Mouse (Mus musculus): Measurements from ENCODE around the gene S100a6. TPM values are rescaled to one million over a fixed set of nuclear protein-coding genes. Genes with fewer than 3 reads are reported as not detected.

The S100a6 gene
- polyA plus RNA-seq, 2 experiments, result 5.4 to 13.6 TPM

DNA sequence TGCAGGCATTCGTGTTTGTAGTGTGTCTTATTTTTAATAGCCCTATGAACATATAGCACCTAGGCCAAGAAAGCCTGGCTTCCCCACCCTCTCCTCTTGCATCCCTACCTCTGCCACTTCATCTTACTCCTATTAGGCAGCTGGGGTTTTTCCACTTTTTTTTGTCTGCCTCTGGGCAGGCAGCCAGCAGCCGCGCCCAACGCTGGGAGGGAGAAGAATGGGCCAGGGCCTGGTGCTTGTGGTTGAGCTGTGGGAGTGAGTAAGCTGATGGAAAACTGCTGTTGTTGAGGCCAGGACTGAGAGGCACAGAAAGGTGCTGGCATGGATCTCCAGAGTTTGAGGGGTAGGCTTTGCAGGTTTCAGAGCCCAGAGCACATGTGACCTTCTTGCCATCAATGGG, 8.3 kb upstream of the S100a6 start:
- Histone ChIP-seq H3K27ac (no peak overlapping the region), H3K4me3 (ENCODE audit: insufficient read depth in 1 of 2, low read depth in 2 of 2, low read length in 2 of 2) (no peak overlapping the region), H3K27me3 (ENCODE audit: control insufficient read depth, insufficient read depth, low read length) (no peaks in the 10 kb centered on the region), H3K4me2 (ENCODE audit: low read depth) (no peak overlapping the region), H3K9ac (replicated peaks) (no peak overlapping the region), H3K36me3 (replicated peaks; ENCODE audit: control insufficient read depth, insufficient read depth, low read depth) (no peaks in the 10 kb centered on the region), H3K4me1 (replicated peaks; ENCODE audit: control insufficient read depth in 2 of 2, insufficient read depth in 2 of 2, low read length in 1 of 2) (peaks cover 0 to 3% of the 10 kb centered on the region in 2 experiments; a peak in 1 of 4 replicates), H3K9me3 (ENCODE audit: control insufficient read depth, low read length) (no peaks in the 10 kb centered on the region)
- TF ChIP-seq CTCF (IDR thresholded peaks at IDR 0.05; ENCODE audit: low read depth), result no peak
- no peak for TF ChIP-seq EP300 (IDR thresholded peaks at IDR 0.05; ENCODE audit: low read depth)
- no peak for ATAC-seq (ENCODE audit: insufficient read depth)
- no peak for DNase-seq (ENCODE audit: low read depth in 3 of 3, low spot score in 3 of 3)
- 43% methylated on average over 4 of the region's 4 CpGs for WGBS (ENCODE audit: insufficient replicate concordance)

DNA sequence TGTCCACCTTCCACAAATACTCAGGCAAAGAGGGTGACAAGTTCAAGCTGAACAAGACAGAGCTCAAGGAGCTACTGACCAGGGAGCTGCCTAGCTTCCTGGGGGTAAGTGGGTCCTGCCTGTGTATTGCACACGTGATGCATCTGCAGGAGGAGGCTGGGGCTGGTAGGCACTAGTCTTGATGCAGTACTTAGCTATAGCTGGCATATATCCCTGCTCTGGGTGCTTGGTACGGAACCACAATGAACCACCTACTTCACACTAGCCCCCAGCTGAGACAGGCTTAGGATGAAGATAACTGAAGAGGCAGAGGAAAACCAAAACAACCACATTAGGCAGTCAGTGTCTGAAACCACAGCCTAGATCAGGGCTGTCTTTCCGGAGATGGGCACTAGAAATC, 7.6 kb upstream of the S100a6 start:
- Histone ChIP-seq H3K36me3 (replicated peaks; ENCODE audit: control insufficient read depth, insufficient read depth, low read depth) (no peaks in the 10 kb centered on the region), H3K9ac (replicated peaks) (no peak overlapping the region), H3K4me1 (replicated peaks; ENCODE audit: control insufficient read depth in 2 of 2, insufficient read depth in 2 of 2, low read length in 1 of 2) (peaks cover 0 to 3% of the 10 kb centered on the region in 2 experiments; a peak in 1 of 4 replicates), H3K27me3 (ENCODE audit: control insufficient read depth, insufficient read depth, low read length) (no peaks in the 10 kb centered on the region), H3K9me3 (ENCODE audit: control insufficient read depth, low read length) (no peaks in the 10 kb centered on the region), H3K4me2 (ENCODE audit: low read depth) (no peak overlapping the region), H3K4me3 (ENCODE audit: insufficient read depth in 1 of 2, low read depth in 2 of 2, low read length in 2 of 2) (no peak overlapping the region), H3K27ac (no peak overlapping the region)
- WGBS (ENCODE audit: insufficient replicate concordance), result 17% methylated on average over 3 of the region's 3 CpGs
- DNase-seq (ENCODE audit: low read depth in 3 of 3, low spot score in 3 of 3) (no peak), ATAC-seq (ENCODE audit: insufficient read depth) (no peak)
- TF ChIP-seq EP300 (IDR thresholded peaks at IDR 0.05; ENCODE audit: low read depth), result no peak
- no peak for TF ChIP-seq CTCF (IDR thresholded peaks at IDR 0.05; ENCODE audit: low read depth)

DNA sequence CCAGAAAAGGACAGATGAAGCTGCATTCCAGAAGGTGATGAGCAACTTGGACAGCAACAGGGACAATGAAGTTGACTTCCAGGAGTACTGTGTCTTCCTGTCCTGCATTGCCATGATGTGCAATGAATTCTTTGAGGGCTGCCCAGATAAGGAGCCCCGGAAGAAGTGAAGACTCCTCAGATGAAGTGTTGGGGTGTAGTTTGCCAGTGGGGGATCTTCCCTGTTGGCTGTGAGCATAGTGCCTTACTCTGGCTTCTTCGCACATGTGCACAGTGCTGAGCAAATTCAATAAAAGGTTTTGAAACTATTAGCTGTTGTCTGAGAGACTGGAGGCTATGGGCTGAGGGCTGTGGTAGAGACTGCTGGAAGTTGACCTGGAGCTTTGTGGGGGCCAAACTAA, 6.9 kb upstream of the S100a6 start:
- Histone ChIP-seq H3K4me2 (ENCODE audit: low read depth) (no peak overlapping the region), H3K4me3 (ENCODE audit: insufficient read depth in 1 of 2, low read depth in 2 of 2, low read length in 2 of 2) (no peak overlapping the region), H3K4me1 (replicated peaks; ENCODE audit: control insufficient read depth in 2 of 2, insufficient read depth in 2 of 2, low read length in 1 of 2) (peaks cover 0 to 3% of the 10 kb centered on the region in 2 experiments; a peak in 1 of 4 replicates), H3K9me3 (ENCODE audit: control insufficient read depth, low read length) (no peaks in the 10 kb centered on the region), H3K36me3 (replicated peaks; ENCODE audit: control insufficient read depth, insufficient read depth, low read depth) (no peaks in the 10 kb centered on the region), H3K27me3 (ENCODE audit: control insufficient read depth, insufficient read depth, low read length) (no peaks in the 10 kb centered on the region), H3K27ac (no peak overlapping the region), H3K9ac (replicated peaks) (no peak overlapping the region)
- TF ChIP-seq EP300 (IDR thresholded peaks at IDR 0.05; ENCODE audit: low read depth), result no peak
- no peak for TF ChIP-seq CTCF (IDR thresholded peaks at IDR 0.05; ENCODE audit: low read depth)
- ATAC-seq (ENCODE audit: insufficient read depth), result no peak
- 51% methylated on average over 2 of the region's 2 CpGs for WGBS (ENCODE audit: insufficient replicate concordance)
- DNase-seq (ENCODE audit: low read depth in 3 of 3, low spot score in 3 of 3), result no peak

DNA sequence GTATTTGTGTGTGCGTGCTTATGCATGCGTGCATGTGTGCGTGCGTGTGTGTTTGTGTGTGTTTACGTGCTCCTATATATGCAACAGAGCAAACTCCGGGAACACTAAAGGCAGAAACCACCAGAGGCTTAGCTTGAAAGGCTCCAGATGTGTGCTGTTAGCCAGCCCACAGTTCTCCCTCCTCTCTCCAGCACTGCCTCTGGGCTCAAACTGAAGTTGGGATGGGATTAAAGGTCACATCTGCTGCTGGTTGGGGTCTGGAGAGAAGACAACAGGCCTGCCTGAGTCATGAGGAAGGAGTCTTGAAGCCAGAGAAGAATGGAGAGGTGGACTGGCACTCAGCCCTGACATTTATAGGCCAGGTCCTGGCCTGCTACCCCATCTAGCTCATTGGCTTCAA, 6.5 kb upstream of the S100a6 start:
- Histone ChIP-seq H3K4me2 (ENCODE audit: low read depth) (no peak overlapping the region), H3K9ac (replicated peaks) (no peak overlapping the region), H3K9me3 (ENCODE audit: control insufficient read depth, low read length) (no peaks in the 10 kb centered on the region), H3K27ac (no peak overlapping the region), H3K27me3 (ENCODE audit: control insufficient read depth, insufficient read depth, low read length) (no peaks in the 10 kb centered on the region), H3K36me3 (replicated peaks; ENCODE audit: control insufficient read depth, insufficient read depth, low read depth) (no peaks in the 10 kb centered on the region), H3K4me1 (replicated peaks; ENCODE audit: control insufficient read depth in 2 of 2, insufficient read depth in 2 of 2, low read length in 1 of 2) (peaks cover 0 to 3% of the 10 kb centered on the region in 2 experiments; a peak in 1 of 4 replicates), H3K4me3 (ENCODE audit: insufficient read depth in 1 of 2, low read depth in 2 of 2, low read length in 2 of 2) (no peak overlapping the region)
- WGBS (ENCODE audit: insufficient replicate concordance), result 81% methylated on average over 6 of the region's 6 CpGs
- ATAC-seq (ENCODE audit: insufficient read depth), result no peak
- TF ChIP-seq EP300 (IDR thresholded peaks at IDR 0.05; ENCODE audit: low read depth) (no peak), CTCF (IDR thresholded peaks at IDR 0.05; ENCODE audit: low read depth) (no peak)
- DNase-seq (ENCODE audit: low read depth in 3 of 3, low spot score in 3 of 3), result no peak

DNA sequence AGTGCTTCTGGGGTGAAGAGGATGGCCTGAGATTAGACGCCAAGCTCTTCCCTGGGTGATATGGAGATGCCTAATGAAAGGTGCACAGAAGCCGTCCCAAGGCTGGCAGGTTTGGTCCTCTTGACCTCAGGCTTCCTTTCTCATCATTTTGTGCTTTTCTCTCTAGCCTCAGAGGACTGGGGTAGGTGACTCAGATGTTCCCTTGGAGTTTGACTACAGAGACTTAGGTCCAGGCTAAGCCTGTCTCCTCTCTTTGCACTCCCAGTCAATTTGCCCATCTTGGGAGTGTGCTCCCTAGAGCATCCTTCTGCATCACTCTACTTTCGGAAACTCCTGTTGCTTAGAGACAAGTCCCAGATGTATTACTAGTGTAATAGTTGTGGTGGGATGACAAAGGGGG, 5.3 kb upstream of the S100a6 start:
- Histone ChIP-seq H3K36me3 (replicated peaks; ENCODE audit: control insufficient read depth, insufficient read depth, low read depth) (no peaks in the 10 kb centered on the region), H3K4me1 (replicated peaks; ENCODE audit: control insufficient read depth in 2 of 2, insufficient read depth in 2 of 2, low read length in 1 of 2) (peaks cover 0 to 3% of the 10 kb centered on the region in 2 experiments; a peak in 1 of 4 replicates), H3K4me3 (ENCODE audit: insufficient read depth in 1 of 2, low read depth in 2 of 2, low read length in 2 of 2) (no peak overlapping the region), H3K27ac (no peak overlapping the region), H3K4me2 (ENCODE audit: low read depth) (no peak overlapping the region), H3K9ac (replicated peaks) (no peak overlapping the region), H3K9me3 (ENCODE audit: control insufficient read depth, low read length) (no peaks in the 10 kb centered on the region), H3K27me3 (ENCODE audit: control insufficient read depth, insufficient read depth, low read length) (no peaks in the 10 kb centered on the region)
- TF ChIP-seq CTCF (IDR thresholded peaks at IDR 0.05; ENCODE audit: low read depth) (no peak), EP300 (IDR thresholded peaks at IDR 0.05; ENCODE audit: low read depth) (no peak)
- DNase-seq (ENCODE audit: low read depth in 3 of 3, low spot score in 3 of 3) (no peak), ATAC-seq (ENCODE audit: insufficient read depth) (no peak)
- 51% methylated on average over 3 of the region's 3 CpGs for WGBS (ENCODE audit: insufficient replicate concordance)

Data from liver, embryonic 14.5 days (tissue).